24 mouse cellular contexts compared by ENCODE assay signal in the genomic region with DNA sequence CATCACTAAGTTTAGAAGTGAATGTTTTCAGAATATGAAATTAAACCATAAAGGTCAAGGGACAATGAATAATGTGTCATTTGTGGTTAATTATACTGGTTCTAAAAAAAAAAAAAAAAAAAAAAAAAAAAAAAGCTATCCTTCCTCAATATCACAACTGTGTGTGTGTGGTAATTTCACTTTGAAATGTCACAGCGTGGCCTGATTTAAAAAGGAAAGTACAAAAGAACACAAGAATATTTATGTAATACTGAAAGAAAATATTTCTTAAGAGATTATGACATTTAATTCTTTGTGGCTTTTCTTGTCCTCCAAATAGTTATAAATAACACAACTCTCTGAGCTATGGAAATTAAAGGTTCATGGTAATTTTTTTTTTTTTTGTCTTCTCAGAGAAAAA. TPM values are rescaled to one million over a fixed set of nuclear protein-coding genes. Genes with fewer than 3 reads are reported as not detected.
DNase-seq lines count a peak whose midpoint lies in the region; ATAC-seq and TF ChIP-seq lines count a peak whose summit lies in the region.
"Had no signal": no experiment of that assay in that cellular context is flagged by ENCODE, and none has a peak within 500 bp of the region (broad histone marks: within the 10 kb centered on the region; RNA-seq: fewer than 3 reads in every experiment).

No protein-coding gene starts in this region.

- DNase-seq in lung, postnatal 0 days (ENCODE audit: low spot score), result peak; percentile 70
- DNase-seq in lung, adult 2 months, result no peak
- DNase-seq in hindbrain, embryonic 10.5 days (ENCODE audit: low spot score), result no peak
- DNase-seq: adrenal gland, postnatal 14 days; cerebellum, adult 18-20 months; cerebellum, adult 9-11 months; cerebellum, postnatal 36 days; forebrain, postnatal 0 days; gastrocnemius, postnatal 36 days; heart, adult 18-20 months; heart, postnatal 14 days had no signal

- no peak overlapping the region for H3K9ac ChIP-seq in lung, postnatal 0 days (replicated peaks; ENCODE audit: low read depth)
- no peak overlapping the region for H3K9ac ChIP-seq in midbrain, embryonic 16.5 days (ENCODE audit: low read depth, low read length)
- H3K9ac ChIP-seq: forebrain, embryonic 13.5 days; forebrain, postnatal 0 days; heart, embryonic 15.5 days; hindbrain, embryonic 14.5 days had no signal

- TF ChIP-seq POLR2A in lung, adult 2 months (IDR thresholded peaks at IDR 0.05; ENCODE audit: borderline replicate concordance, extremely low read depth, low read depth, low read length), result no peak

- H3K27ac ChIP-seq in lung, postnatal 0 days (ENCODE audit: low read length), result no peak overlapping the region
- no peak overlapping the region for H3K27ac ChIP-seq in midbrain, embryonic 16.5 days (ENCODE audit: low read length)
- H3K27ac ChIP-seq in hindbrain, embryonic 10.5 days, result no peak overlapping the region
- H3K27ac ChIP-seq: embryonic facial prominence, embryonic 10.5 days; forebrain, embryonic 13.5 days; heart, embryonic 15.5 days; hindbrain, embryonic 14.5 days had no signal

- no peaks in the 10 kb centered on the region for H3K4me1 ChIP-seq in lung, postnatal 0 days (ENCODE audit: insufficient read depth, low read depth, low read length)
- no peaks in the 10 kb centered on the region for H3K4me1 ChIP-seq in lung, adult 2 months (ENCODE audit: control insufficient read depth, insufficient read depth, low read length)
- H3K4me1 ChIP-seq in midbrain, embryonic 16.5 days (ENCODE audit: control insufficient read depth, insufficient read depth, low read length), result no peaks in the 10 kb centered on the region
- 0 out of 2 replicates have a peak, but pooled peaks cover 8% of the 10 kb centered on the region for H3K4me1 ChIP-seq in hindbrain, embryonic 10.5 days (replicated peaks)
- H3K4me1 ChIP-seq: embryonic facial prominence, embryonic 10.5 days; forebrain, embryonic 13.5 days; heart, embryonic 15.5 days had no signal

- no peaks in the 10 kb centered on the region for H3K36me3 ChIP-seq in lung, postnatal 0 days (ENCODE audit: insufficient read depth, low read length)
- no peaks in the 10 kb centered on the region for H3K36me3 ChIP-seq in midbrain, embryonic 16.5 days (ENCODE audit: control insufficient read depth, insufficient read depth, low read length)
- H3K36me3 ChIP-seq in hindbrain, embryonic 10.5 days, result no peaks in the 10 kb centered on the region
- H3K36me3 ChIP-seq: embryonic facial prominence, embryonic 10.5 days; G1E; heart, embryonic 15.5 days had no signal

- no peak for ATAC-seq in lung, postnatal 0 days
- peak; percentile 79 for ATAC-seq in granulocyte monocyte progenitor cell, adult 5-6 weeks (replicated peaks; ENCODE audit: poor library complexity, severe bottlenecking)
- ATAC-seq in megakaryocyte progenitor cell, adult 5-6 weeks (replicated peaks; ENCODE audit: poor library complexity), result peak; percentile 57
- no peak for ATAC-seq in midbrain, embryonic 16.5 days
- no peak for ATAC-seq in frontal cortex, adult (ENCODE audit: low TSS enrichment)
- ATAC-seq: activated CD4-positive, CD25-positive, alpha-beta regulatory T cell, adult 4 months; forebrain, embryonic 13.5 days; forebrain, postnatal 0 days; intestine, postnatal 0 days; Patski had no signal

- no peaks in the 10 kb centered on the region for H3K9me3 ChIP-seq in lung, postnatal 0 days (ENCODE audit: low read length)
- no peaks in the 10 kb centered on the region for H3K9me3 ChIP-seq in midbrain, embryonic 16.5 days (replicated peaks; ENCODE audit: control insufficient read depth, low read length, poor library complexity, severe bottlenecking)
- no peaks in the 10 kb centered on the region for H3K9me3 ChIP-seq in hindbrain, embryonic 10.5 days
- H3K9me3 ChIP-seq: embryonic facial prominence, embryonic 10.5 days; forebrain, embryonic 13.5 days; G1E; heart, embryonic 15.5 days had no signal

- TF ChIP-seq EP300 in lung, postnatal 0 days (IDR thresholded peaks at IDR 0.05), result no peak

- no peak overlapping the region for H3K4me3 ChIP-seq in lung, postnatal 0 days (ENCODE audit: low read depth, low read length)
- H3K4me3 ChIP-seq in lung, adult 2 months (replicated peaks; ENCODE audit: extremely low read depth, low read depth, low read length), result no peak overlapping the region
- no peak overlapping the region for H3K4me3 ChIP-seq in midbrain, embryonic 16.5 days (ENCODE audit: low read depth, low read length)
- H3K4me3 ChIP-seq in hindbrain, embryonic 10.5 days, result no peak overlapping the region
- H3K4me3 ChIP-seq: embryonic facial prominence, embryonic 10.5 days; forebrain, embryonic 13.5 days; heart, embryonic 15.5 days had no signal

- no peaks in the 10 kb centered on the region for H3K27me3 ChIP-seq in lung, postnatal 0 days (replicated peaks; ENCODE audit: insufficient read depth, low read length)
- H3K27me3 ChIP-seq in midbrain, embryonic 16.5 days (ENCODE audit: control insufficient read depth, insufficient read depth, low read depth, low read length), result no peaks in the 10 kb centered on the region
- no peaks in the 10 kb centered on the region for H3K27me3 ChIP-seq in hindbrain, embryonic 10.5 days (ENCODE audit: insufficient read depth, poor library complexity, severe bottlenecking)
- H3K27me3 ChIP-seq: forebrain, embryonic 13.5 days; heart, embryonic 15.5 days; Patski had no signal

- WGBS in lung, postnatal 0 days, result 67% methylated on average over 1 of the region's 1 CpGs
- WGBS in lung, adult 2 months, result 69% methylated on average over 1 of the region's 1 CpGs
- 96% methylated on average over 1 of the region's 1 CpGs for WGBS in midbrain, embryonic 16.5 days
- 90% methylated on average over 1 of the region's 1 CpGs for WGBS in hindbrain, embryonic 10.5 days

- no peak for TF ChIP-seq CTCF in lung, postnatal 0 days (IDR thresholded peaks at IDR 0.05)
- no peak for TF ChIP-seq CTCF in lung, adult 2 months (IDR thresholded peaks at IDR 0.05; ENCODE audit: insufficient read depth, low read length)

- H3K4me2 ChIP-seq in lung, postnatal 0 days (replicated peaks; ENCODE audit: low read depth, low read length), result no peak overlapping the region
- H3K4me2 ChIP-seq in midbrain, embryonic 16.5 days (ENCODE audit: low read length), result no peak overlapping the region
- H3K4me2 ChIP-seq: forebrain, embryonic 13.5 days; heart, embryonic 11.5 days; heart, embryonic 15.5 days; hindbrain, embryonic 14.5 days had no signal

RNA-seq across cellular contexts. Expression of gene Ppp1cb, which starts 28.2 kb away (rescaled TPM):
- 159 and 165 TPM in 2 replicates for polyA plus RNA-seq in lung, postnatal 0 days (2015; fragmentation: Nextera tagmentation; extraction: Ambion mirVana)
- polyA plus RNA-seq in lung, adult 2 months (2012; rRNA removed), result 18.4 and 44.2 TPM in 2 replicates
- total RNA-seq in granulocyte monocyte progenitor cell, adult 5-6 weeks (2014; fragmentation: Nextera tagmentation), result 112 and 221 TPM in 2 replicates
- total RNA-seq in granulocyte monocyte progenitor cell, adult 5-6 weeks (2017), result 282 and 366 TPM in 2 replicates
- 194 and 216 TPM in 2 replicates for total RNA-seq in megakaryocyte progenitor cell, adult 5-6 weeks (2015)
- 271 and 283 TPM in 2 replicates for total RNA-seq in megakaryocyte progenitor cell, adult 5-6 weeks (2017)
- polyA plus RNA-seq in midbrain, embryonic 16.5 days (2015; fragmentation: Nextera tagmentation; extraction: Ambion mirVana), result 208 TPM in 2 replicates
- polyA plus RNA-seq in hindbrain, embryonic 10.5 days (2016; fragmentation: Nextera tagmentation; extraction: Ambion mirVana), result 148 and 198 TPM in 2 replicates

Comparison
In these comparisons a context has a peak if more than half of its experiments do, and no peak if none do; other contexts are left out.
1. ATAC-seq: peak in granulocyte monocyte progenitor cell, adult 5-6 weeks (single experiment) and megakaryocyte progenitor cell, adult 5-6 weeks (single experiment); none in lung, postnatal 0 days (single experiment), midbrain, embryonic 16.5 days (single experiment) and frontal cortex, adult (single experiment).